Mouse (Mus musculus): ENCODE results near the gene Zfp865.
A peak's percentile ranks its signal among the peaks of the same experiment; 100 is the strongest.

Zfp865 gene

GRCm38 (mm10) chr7:5016057-5016456, 4.1 kb upstream of the Zfp865 start:
- peak; percentile 61 for DNase-seq

GRCm38 (mm10) chr7:5016920-5017319, 3.3 kb upstream of the Zfp865 start:
- DNase-seq: no peak

DNA sequence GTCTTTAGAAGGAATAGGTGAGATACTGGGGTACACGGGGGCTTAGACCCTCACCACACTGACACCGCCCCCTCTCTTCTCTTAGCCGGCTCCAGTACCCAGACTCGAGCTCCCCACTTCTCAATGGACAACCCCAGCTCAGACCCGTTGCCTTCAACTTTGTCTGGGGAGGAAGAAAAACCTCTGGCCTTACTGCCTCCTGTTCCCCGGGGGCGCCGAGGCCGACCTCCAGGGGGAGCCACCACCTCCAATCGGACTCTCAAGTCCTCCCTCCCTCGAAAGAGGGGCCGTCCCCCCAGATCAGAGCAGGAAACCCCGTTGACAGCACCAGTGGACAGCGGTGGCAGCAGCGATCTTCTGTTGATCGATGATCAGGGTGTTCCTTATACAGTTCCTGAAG, 2.8 kb upstream of the Zfp865 start:
- DNase-seq: peak; percentile 32

DNA sequence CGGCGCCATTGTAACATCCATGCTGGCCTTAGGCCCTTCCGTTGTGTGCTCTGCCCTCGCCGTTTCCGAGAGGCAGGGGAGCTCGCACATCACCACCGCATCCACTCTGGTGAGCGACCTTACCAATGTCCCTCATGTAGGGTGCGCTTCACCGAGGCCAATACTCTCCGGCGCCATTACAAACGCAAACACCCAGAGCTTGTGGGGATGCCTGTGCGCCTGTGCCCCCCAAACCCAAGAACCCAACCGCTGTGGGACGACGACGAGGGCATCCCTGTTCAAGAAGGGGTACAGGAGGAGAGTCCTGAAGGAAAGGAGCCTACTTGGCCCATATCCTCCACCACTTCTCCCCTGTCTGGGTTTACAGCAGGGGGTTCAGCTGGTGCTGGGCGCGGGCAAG, 2.2 kb upstream of the Zfp865 start:
- no peak for DNase-seq

GRCm38 (mm10) chr7:5019576-5019975, 600 bp upstream of the Zfp865 start:
- DNase-seq: peak; percentile 31

- DNase-seq: peak; percentile 39
Observed at GRCm38 (mm10) chr7:5020685-5021084, 509 bp downstream of the Zfp865 start.

GRCm38 (mm10) chr7:5021197-5021596, 1.0 kb downstream of the Zfp865 start:
- DNase-seq: no peak

DNA sequence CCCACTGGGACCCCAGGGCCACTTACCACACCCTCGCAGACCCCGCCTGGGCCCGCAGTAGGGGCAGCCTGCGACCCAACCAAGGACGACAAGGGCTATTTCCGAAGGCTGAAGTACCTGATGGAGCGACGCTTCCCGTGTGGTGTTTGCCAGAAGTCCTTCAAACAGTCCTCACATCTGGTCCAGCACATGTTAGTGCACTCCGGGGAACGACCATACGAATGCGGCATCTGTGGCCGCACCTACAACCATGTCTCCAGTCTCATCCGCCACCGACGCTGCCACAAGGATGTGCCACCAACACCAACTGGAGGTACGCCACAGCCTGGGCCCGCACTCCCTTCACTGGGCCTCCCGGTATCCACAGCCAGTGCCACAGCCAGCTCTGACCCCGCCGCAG, 9.4 kb downstream of the Zfp865 start:
- DNase-seq: no peak

GRCm38 (mm10) chr7:5029946-5030345, 9.8 kb downstream of the Zfp865 start:
- DNase-seq: no peak

DNA sequence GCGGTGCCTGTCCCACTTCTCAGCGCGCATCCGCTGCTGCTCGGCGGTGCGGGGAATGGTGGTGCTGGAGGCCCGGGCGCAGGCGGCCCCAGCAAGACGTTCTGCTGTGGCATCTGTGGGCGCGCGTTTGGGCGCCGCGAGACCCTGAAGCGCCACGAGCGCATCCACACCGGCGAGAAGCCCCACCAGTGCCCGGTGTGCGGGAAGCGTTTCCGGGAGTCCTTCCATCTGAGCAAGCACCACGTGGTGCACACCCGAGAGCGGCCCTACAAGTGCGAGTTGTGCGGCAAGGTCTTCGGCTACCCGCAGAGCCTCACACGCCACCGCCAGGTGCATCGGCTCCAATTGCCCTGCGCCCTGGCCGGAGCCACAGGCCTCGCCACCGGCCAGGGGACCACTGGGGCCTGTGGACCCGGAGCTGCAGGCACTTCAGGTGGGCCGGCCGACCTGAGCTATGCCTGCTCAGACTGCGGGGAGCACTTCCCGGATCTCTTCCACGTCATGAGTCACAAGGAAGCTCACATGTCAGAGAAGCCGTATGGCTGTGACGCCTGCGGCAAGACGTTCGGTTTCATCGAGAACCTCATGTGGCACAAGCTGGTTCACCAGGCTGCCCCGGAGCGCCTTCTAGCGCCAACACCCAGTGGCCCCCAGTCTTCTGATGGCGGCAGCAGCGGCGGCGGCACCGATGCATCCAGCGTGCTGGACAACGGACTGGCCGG, 10.5 kb downstream of the Zfp865 start:
- no peak for DNase-seq

GRCm38 (mm10) chr7:5031496-5031895, 11.3 kb downstream of the Zfp865 start:
- no peak for DNase-seq

GRCm38 (mm10) chr7:5033818-5034217, 13.6 kb downstream of the Zfp865 start, which contains the start of gene 4632433K11Rik:
Gene 4632433K11Rik (plus strand): TSS chr7:5034118.
- no peak for DNase-seq

GRCm38 (mm10) chr7:5035628-5036027, 15.5 kb downstream of the Zfp865 start:
- no peak for DNase-seq

- DNase-seq: no peak
Observed at GRCm38 (mm10) chr7:5036136-5036535, 16.0 kb downstream of the Zfp865 start.

GRCm38 (mm10) chr7:5037026-5037425, 16.9 kb downstream of the Zfp865 start:
- no peak for DNase-seq

GRCm38 (mm10) chr7:5037467-5037866, 17.3 kb downstream of the Zfp865 start:
- no peak for DNase-seq

GRCm38 (mm10) chr7:5038109-5038732, 18.0 kb downstream of the Zfp865 start, which contains the start of gene Zfp784:
Gene Zfp784 (minus strand): TSS chr7:5038446.
- peak; percentile 96 for DNase-seq

GRCm38 (mm10) chr7:5038940-5039339, 18.8 kb downstream of the Zfp865 start:
- DNase-seq: no peak

DNA sequence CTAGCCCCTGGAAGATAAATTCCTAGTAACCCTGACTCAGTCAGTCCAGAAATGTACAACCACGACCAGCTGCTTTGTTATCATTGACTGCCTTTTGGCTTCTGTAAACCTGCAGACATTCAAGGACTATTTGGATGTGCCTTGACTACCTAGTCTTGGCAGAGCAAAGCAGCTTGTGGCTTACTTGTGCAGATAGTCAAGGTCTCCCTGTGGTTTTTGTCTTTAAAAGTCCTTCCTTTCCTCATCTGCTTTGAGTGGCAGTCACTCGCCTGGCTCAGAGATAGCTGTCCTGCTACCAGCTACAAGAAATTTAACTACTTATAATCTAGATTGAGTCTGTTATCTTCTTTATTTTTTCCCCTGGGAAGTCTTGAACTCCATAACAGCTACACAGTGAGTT, 24.8 kb downstream of the Zfp865 start:
- DNase-seq: no peak

- no peak for DNase-seq
Observed at GRCm38 (mm10) chr7:5046112-5046511, 25.9 kb downstream of the Zfp865 start.

- peak; percentile 61 for DNase-seq
Observed at GRCm38 (mm10) chr7:5047313-5047712, 27.1 kb downstream of the Zfp865 start.

GRCm38 (mm10) chr7:5051193-5052192, 31.3 kb downstream of the Zfp865 start, which contains the start of gene Zfp580:
Gene Zfp580 (plus strand): TSS chr7:5051538.
- DNase-seq: peak; percentile 72

DNA sequence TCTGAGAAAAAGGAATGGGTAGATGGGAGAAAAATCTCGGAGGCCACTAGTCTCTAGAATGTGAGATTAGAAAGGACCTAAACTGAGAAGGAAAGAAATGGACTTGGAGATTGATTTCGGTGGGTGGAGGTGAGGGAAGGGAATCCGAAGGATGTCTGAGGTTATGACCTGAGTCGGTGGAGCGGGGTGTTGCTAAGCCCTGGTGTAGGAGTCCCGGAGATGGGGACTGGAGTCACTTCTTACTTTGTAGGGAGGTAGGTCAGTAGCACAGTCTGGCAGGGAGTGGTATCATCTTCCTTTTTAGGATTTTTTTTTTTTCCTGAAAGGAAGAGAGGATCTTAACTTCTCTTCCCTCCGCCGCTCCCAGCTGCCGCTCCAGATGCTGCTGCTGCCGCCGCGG, 32.3 kb downstream of the Zfp865 start:
- DNase-seq: no peak
